Mouse (Mus musculus) embryonic fibroblast, embryonic 13.5 days (primary cell): Measurements from ENCODE around the gene Bcar3.

Source experiments
- CTCF ChIP-seq: IDR thresholded peaks from 2 replicates; pipeline ENCODE4 v1.5.1; 2011; ENCODE audit warnings: mild to moderate bottlenecking, control low read depth, low read length, moderate library complexity, borderline replicate concordance; ENCODE audit not compliant: insufficient read depth
- POLR2A ChIP-seq: IDR thresholded peaks from 2 replicates; pipeline ENCODE4 v1.6.1; 2011; ENCODE audit warnings: low read depth, mild to moderate bottlenecking, control low read depth, low read length, moderate library complexity

- TF ChIP-seq POLR2A: no peak
- no peak for TF ChIP-seq CTCF
Measured at GRCm38 (mm10) chr3:122473523-122474034, 179.6 kb downstream of the Bcar3 start.
